Mouse (Mus musculus) myocyte (in vitro differentiated cells): ENCODE measurements around the gene Noxo1.

Source experiments
- CEBPB ChIP-seq: IDR thresholded peaks from 2 replicates; pipeline ENCODE4 v1.6.1; 2011; ENCODE audit warnings: mild to moderate bottlenecking, moderate library complexity; ENCODE audit not compliant: poor library complexity, insufficient read depth, severe bottlenecking
- MAX ChIP-seq: IDR thresholded peaks from one replicate; pipeline ENCODE4 v1.6.1; 2011; ENCODE audit warnings: low read depth, mild to moderate bottlenecking, control low read depth
- MYOD1 ChIP-seq, 3 experiments: IDR thresholded peaks; one replicate each; pipeline ENCODE4 v1.6.1; 2011; ENCODE audit warnings: control low read depth in 2 of 3, low read depth in 2 of 3, mild to moderate bottlenecking in 2 of 3, moderate library complexity in 1 of 3; ENCODE audit not compliant: insufficient read length in 2 of 3, control insufficient read depth in 1 of 3
- MYOG ChIP-seq, 3 experiments: IDR thresholded peaks; one replicate each; pipeline ENCODE4 v1.6.1; 2011; ENCODE audit warnings: control low read depth in 2 of 3, low read depth in 2 of 3, mild to moderate bottlenecking in 2 of 3; ENCODE audit not compliant: insufficient read length in 2 of 3, control insufficient read depth in 1 of 3, insufficient read depth in 1 of 3
- POLR2A ChIP-seq: IDR thresholded peaks from one replicate; pipeline ENCODE4 v1.6.1; 2011; ENCODE audit warnings: low read depth, mild to moderate bottlenecking, control low read depth, moderate library complexity; ENCODE audit not compliant: insufficient read length
- POLR2AphosphoS2 ChIP-seq: IDR thresholded peaks from one replicate; pipeline ENCODE4 v1.6.1; 2011; ENCODE audit warnings: low read depth, control low read depth; ENCODE audit not compliant: insufficient read length
- TCF12 ChIP-seq: IDR thresholded peaks from one replicate; pipeline ENCODE4 v1.6.1; 2011; ENCODE audit warnings: mild to moderate bottlenecking, control low read depth; ENCODE audit not compliant: poor library complexity, insufficient read depth, severe bottlenecking
- TCF3 ChIP-seq: IDR thresholded peaks from one replicate; pipeline ENCODE4 v1.6.1; 2011; ENCODE audit warnings: low read depth, control low read depth; ENCODE audit not compliant: insufficient read length
- USF1 ChIP-seq: IDR thresholded peaks from one replicate; pipeline ENCODE4 v1.6.1; 2011; ENCODE audit warnings: low read depth, mild to moderate bottlenecking, control low read depth, moderate library complexity

GRCm38 (mm10) chr17:24670246-24670844 lies 25.7 kb upstream of the Noxo1 start:
- TF ChIP-seq MAX: no peak
- TF ChIP-seq TCF3: no peak
- no peak for TF ChIP-seq MYOG (IDR thresholded peaks at IDR 0.05; ENCODE audit: control insufficient read depth in 1 of 3, insufficient read depth in 1 of 3, insufficient read length in 2 of 3, low read depth in 2 of 3)
- TF ChIP-seq USF1: no peak
- TF ChIP-seq MYOD1 (IDR thresholded peaks at IDR 0.05; ENCODE audit: control insufficient read depth in 1 of 3, insufficient read length in 2 of 3, low read depth in 2 of 3): no peak
- TF ChIP-seq POLR2A: no peak
- no peak for TF ChIP-seq TCF12
- no peak for TF ChIP-seq CEBPB
- TF ChIP-seq POLR2AphosphoS2: no peak
